Mouse (Mus musculus) heart, embryonic 10.5 days (tissue): ENCODE results near the gene Mlph. TPM values are rescaled to one million over a fixed set of nuclear protein-coding genes. Genes with fewer than 3 reads are reported as not detected.

Experiments
- DNase-seq: peaks from one replicate; pipeline ENCODE4 v3.0.0-alpha.2; 2017; ENCODE audit warnings: low spot score
- H3K27ac ChIP-seq: fragments of 300-500 bp; sonication (generic); 2 replicates; pipeline ENCODE4 v1.5.1; 2016; ENCODE audit warnings: mild to moderate bottlenecking
- H3K27me3 ChIP-seq: fragments of 300-500 bp; sonication (generic); 2 replicates; pipeline ENCODE4 v1.6.1; 2016; ENCODE audit warnings: mild to moderate bottlenecking; ENCODE audit not compliant: poor library complexity, insufficient read depth, severe bottlenecking
- H3K36me3 ChIP-seq: fragments of 300-500 bp; sonication (generic); 2 replicates; pipeline ENCODE4 v1.6.1; 2016; ENCODE audit warnings: mild to moderate bottlenecking, moderate library complexity
- H3K4me1 ChIP-seq: fragments of 300-500 bp; sonication (generic); 2 replicates; pipeline ENCODE4 v1.6.1; 2016; ENCODE audit warnings: mild to moderate bottlenecking
- H3K4me3 ChIP-seq: fragments of 300-500 bp; sonication (generic); 2 replicates; pipeline ENCODE4 v1.5.1; 2016; ENCODE audit warnings: mild to moderate bottlenecking, moderate library complexity
- H3K9me3 ChIP-seq: fragments of 300-500 bp; sonication (generic); 2 replicates; pipeline ENCODE4 v1.6.1; 2016; ENCODE audit warnings: mild to moderate bottlenecking, moderate library complexity
- WGBS: fragments of 180-500 bp; shearing (Covaris S2); methylation state at CpG from one replicate; pipeline ENCODE4 v1.1.7; 2016; 5-methylcytosine and 5-hydroxymethylcytosine counted together
- polyA plus RNA-seq: library from polyadenylated mRNA; unstranded; fragments of >200 nt; fragmentation: Nextera tagmentation; extraction: Ambion mirVana; gene quantifications from 2 replicates; pipeline ENCODE4 v1.2.1, GENCODE M21; 2016

Mlph gene
- polyA plus RNA-seq, 1 experiment from 2014 or later = 0.26 TPM

GRCm38 (mm10) chr1:90975960-90976359, 61.1 kb downstream of the Mlph start:
- Histone ChIP-seq H3K4me1 (peaks cover 52% of the 10 kb centered on the region), H3K27ac (peak overlapping the region; percentile 12; the same call in 1 of the 2 replicates), H3K9me3 (no peaks in the 10 kb centered on the region), H3K36me3 (no peaks in the 10 kb centered on the region), H3K4me3 (no peak overlapping the region), H3K27me3 (no peaks in the 10 kb centered on the region)
- 91% methylated on average over 4 of the region's 4 CpGs for WGBS
- DNase-seq = no peak

DNA sequence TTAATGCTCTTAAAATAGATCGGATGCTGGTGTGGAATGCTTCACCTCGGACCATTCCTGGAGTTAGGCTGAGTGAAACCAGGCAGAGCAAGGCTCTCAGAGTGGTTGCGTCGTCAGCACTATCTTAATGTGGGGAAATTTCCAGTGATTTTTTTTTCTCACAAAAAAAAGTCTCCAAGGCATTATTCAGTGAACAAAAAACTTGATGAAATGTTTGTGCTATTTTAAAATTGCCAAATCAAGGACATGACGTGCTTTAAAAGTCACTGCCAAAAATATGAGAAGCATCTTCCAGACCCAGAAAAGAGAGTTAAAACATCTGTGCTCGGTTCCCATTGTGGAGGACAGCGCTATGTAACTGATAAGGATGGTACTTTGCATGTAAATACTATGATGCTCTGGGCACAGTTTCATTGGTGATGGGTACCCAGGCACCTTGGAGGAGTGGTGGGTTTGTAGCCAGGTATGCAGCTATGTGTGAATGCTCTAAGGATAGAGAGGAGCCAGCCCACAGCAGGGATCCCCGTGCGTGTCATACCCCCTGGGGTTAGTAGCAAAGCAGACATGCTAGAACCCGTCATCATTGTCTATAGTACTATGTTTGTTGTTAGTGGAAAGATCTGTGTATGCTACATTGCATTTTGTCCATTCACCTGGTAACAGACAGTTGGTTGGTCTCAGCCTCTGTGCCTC, 65.9 kb downstream of the Mlph start:
- peaks cover 11% of the 10 kb centered on the region for H3K4me1 ChIP-seq
- H3K9me3 ChIP-seq = no peaks in the 10 kb centered on the region
- H3K36me3 ChIP-seq = no peaks in the 10 kb centered on the region
- no peaks in the 10 kb centered on the region for H3K27me3 ChIP-seq
- peak overlapping the region; percentile 37; the same call in 1 of the 2 replicates for H3K27ac ChIP-seq
- H3K4me3 ChIP-seq = no peak overlapping the region
- peak; percentile 74 for DNase-seq
- WGBS = 47% methylated on average over 10 of the region's 10 CpGs

- Histone ChIP-seq H3K9me3 (no peaks in the 10 kb centered on the region), H3K36me3 (no peaks in the 10 kb centered on the region), H3K4me1 (peaks cover 11% of the 10 kb centered on the region), H3K4me3 (no peak overlapping the region), H3K27me3 (no peaks in the 10 kb centered on the region), H3K27ac (peak overlapping the region; percentile 37; the same call in 1 of the 2 replicates)
- no peak for DNase-seq
- WGBS = 80% methylated on average over 3 of the region's 3 CpGs
Observed at GRCm38 (mm10) chr1:90981346-90981745, 66.5 kb downstream of the Mlph start.

DNA sequence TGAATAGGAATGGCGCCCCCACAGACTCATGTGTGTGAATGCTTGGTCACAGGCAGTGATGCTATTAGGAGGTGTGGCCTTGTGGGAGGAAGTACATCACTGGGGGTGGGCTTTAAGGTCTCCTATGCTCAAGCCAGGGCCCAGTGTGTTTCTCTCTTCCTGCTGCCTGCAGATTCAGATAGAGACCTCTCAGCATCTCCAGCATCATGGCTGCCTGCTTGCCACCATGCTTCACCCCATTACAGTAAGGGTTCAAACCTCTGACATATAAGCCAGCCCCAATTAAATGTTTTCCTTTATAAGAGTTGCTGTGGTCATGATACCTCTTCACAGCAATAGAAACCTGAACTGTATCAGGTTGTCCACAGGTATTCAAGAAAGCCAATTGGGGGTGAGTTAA, 81.0 kb downstream of the Mlph start:
- no peaks in the 10 kb centered on the region for H3K36me3 ChIP-seq
- H3K4me1 ChIP-seq = peaks cover 25% of the 10 kb centered on the region
- peaks cover 4% of the 10 kb centered on the region; the same call in 1 of the 2 replicates for H3K9me3 ChIP-seq
- WGBS = 83% methylated on average over 1 of the region's 1 CpGs
- no peak overlapping the region for H3K27ac ChIP-seq
- peak; percentile 51 for DNase-seq
- 0 out of 2 replicates have a peak, but pooled peaks cover 4% of the 10 kb centered on the region for H3K27me3 ChIP-seq
- no peak overlapping the region for H3K4me3 ChIP-seq

GRCm38 (mm10) chr1:90997136-90997535, 82.3 kb downstream of the Mlph start:
- H3K36me3 ChIP-seq = no peaks in the 10 kb centered on the region; the same call in 1 of the 2 replicates
- H3K4me3 ChIP-seq = no peak overlapping the region
- H3K27ac ChIP-seq = no peak overlapping the region
- whole genome bisulfite sequencing = 43% methylated on average over 4 of the region's 4 CpGs
- H3K9me3 ChIP-seq = peaks cover 4% of the 10 kb centered on the region; the same call in 1 of the 2 replicates
- peaks cover 37% of the 10 kb centered on the region for H3K4me1 ChIP-seq
- H3K27me3 ChIP-seq = 0 out of 2 replicates have a peak, but pooled peaks cover 4% of the 10 kb centered on the region
- DNase-seq = peak; percentile 57

GRCm38 (mm10) chr1:90997641-90998040, 82.8 kb downstream of the Mlph start:
- DNase-seq = peak; percentile 75
- Histone ChIP-seq H3K36me3 (no peaks in the 10 kb centered on the region; the same call in 1 of the 2 replicates), H3K27ac (peak overlapping the region; percentile 93), H3K27me3 (0 out of 2 replicates have a peak, but pooled peaks cover 4% of the 10 kb centered on the region), H3K9me3 (peaks cover 4% of the 10 kb centered on the region; the same call in 1 of the 2 replicates), H3K4me1 (peaks cover 42% of the 10 kb centered on the region), H3K4me3 (peak overlapping the region; percentile 80)
- WGBS = 73% methylated on average over 5 of the region's 5 CpGs

DNA sequence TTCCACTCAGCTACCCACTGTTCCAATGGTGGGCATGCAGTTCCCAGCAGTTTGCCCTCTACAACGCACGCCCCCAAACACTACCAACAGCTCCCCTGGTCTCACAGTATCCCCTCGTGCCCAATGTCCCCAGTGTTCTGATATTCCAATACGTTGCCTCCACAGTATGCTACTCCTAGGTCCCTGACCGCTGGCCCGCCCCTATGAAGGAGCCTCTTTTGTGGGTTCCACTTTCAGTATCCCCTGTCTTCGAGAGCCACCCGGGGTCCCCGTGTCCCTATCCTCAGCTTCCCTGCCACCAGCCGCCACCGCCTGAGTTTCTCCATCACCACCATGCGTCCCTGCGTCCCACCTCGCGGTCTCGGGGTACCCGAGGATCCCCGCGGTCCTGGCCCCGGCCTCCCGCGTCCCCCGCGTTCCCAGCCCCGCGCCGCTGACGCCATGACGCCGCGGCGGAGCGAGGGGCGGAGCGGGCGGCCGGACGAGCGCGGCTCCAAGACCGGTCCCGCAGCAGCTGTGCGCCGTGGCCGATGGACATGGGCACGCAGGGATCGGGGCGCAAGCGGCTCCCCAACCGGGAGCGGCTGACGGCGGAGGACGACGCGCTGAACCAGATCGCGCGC, 83.5 kb downstream of the Mlph start, which contains the start of gene Lrrfip1:
Gene Lrrfip1, plus strand, starts transcription at position 470 of the 623 bp plus-strand sequence.
- WGBS = 2% methylated on average over 59 of the region's 59 CpGs

DNA sequence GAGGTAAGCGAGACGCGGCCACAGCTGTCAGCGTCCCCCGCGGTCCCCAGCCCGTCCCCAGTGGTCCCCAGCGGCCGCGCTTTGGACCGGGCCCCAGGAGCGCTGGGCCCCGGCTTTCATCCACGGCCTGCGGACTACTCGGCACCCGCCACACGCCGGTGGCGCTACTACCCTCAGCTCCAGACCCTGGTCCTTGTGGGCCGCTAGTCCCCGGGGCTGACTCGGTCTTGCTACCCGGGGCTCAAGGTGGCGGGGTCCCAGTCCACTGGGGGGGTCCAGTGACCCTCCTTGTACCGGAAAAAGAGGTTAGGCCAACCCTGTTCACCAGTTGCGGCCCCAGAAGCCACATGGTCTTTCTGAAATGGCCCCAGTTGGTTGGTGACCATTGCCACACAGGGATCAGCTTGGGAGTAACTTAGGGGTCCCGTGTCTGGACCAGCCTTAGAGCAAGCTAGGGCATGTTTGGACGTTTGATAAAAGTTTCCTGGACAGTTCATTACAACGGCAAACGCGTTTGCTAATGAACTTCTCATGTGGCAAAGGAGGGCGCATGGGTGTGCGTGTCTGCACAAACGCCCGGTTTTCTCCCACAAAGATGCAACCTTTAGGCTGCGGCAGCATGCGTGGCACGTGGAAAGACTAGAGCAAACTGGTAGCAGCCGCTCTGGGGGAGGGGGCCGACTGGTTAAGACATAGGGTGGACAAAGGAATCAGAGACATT, 84.2 kb downstream of the Mlph start:
- H3K4me3 ChIP-seq = peak overlapping the region; percentile 80
- peak; percentile 75 for DNase-seq
- peak overlapping the region; percentile 93 for H3K27ac ChIP-seq
- 3% methylated on average over 41 of the region's 41 CpGs for WGBS
- H3K4me1 ChIP-seq = peaks cover 56% of the 10 kb centered on the region
- H3K36me3 ChIP-seq = peaks cover 4% of the 10 kb centered on the region; the same call in 1 of the 2 replicates
- H3K27me3 ChIP-seq = 0 out of 2 replicates have a peak, but pooled peaks cover 4% of the 10 kb centered on the region
- H3K9me3 ChIP-seq = peaks cover 4% of the 10 kb centered on the region; the same call in 1 of the 2 replicates

More for the DNA sequence above, 83.5 kb downstream of the Mlph start, which contains the start of gene Lrrfip1:
- peak; percentile 75 for DNase-seq
- H3K4me3 ChIP-seq = peak within 1 kb of the TSS; percentile 80
- peaks cover 4% of the 10 kb centered on the region; the same call in 1 of the 2 replicates for H3K9me3 ChIP-seq
- H3K36me3 ChIP-seq = no peaks in the 10 kb centered on the region; the same call in 1 of the 2 replicates
- H3K27me3 ChIP-seq = 0 out of 2 replicates have a peak, but pooled peaks cover 4% of the 10 kb centered on the region
- H3K4me1 ChIP-seq = peaks cover 50% of the 10 kb centered on the region
- peak within 1 kb of the TSS; percentile 93 for H3K27ac ChIP-seq

GRCm38 (mm10) chr1:90999911-91000601, 85.2 kb downstream of the Mlph start:
- Histone ChIP-seq H3K27ac (peak overlapping the region; percentile 93), H3K4me3 (peak overlapping the region; percentile 80), H3K4me1 (peaks cover 60% of the 10 kb centered on the region), H3K36me3 (peaks cover 4% of the 10 kb centered on the region; the same call in 1 of the 2 replicates), H3K27me3 (0 out of 2 replicates have a peak, but pooled peaks cover 4% of the 10 kb centered on the region), H3K9me3 (peaks cover 4% of the 10 kb centered on the region; the same call in 1 of the 2 replicates)
- 48% methylated on average over 10 of the region's 10 CpGs for WGBS
- peak; percentile 79 for DNase-seq
